ENCODE assay signal across 9 mouse cellular contexts in the genomic region with DNA sequence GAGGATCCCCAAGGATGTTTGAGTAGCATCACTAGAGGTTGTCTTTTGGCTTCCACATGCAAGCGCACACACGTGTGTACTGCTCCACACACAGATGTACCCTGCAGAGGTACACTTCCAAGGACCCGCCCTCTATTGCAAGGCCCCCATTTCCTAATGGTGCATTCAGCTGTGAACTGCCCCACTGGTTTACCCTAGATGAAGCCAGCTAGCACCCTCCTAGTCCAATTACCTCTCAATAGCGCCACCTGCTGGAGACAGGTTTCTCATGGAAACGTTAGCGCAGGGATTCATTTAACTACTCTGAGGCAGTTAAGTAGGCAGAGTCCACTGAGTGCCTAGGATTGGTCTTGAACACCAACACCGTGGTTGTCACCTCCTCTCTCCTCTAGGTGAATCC. TPM values are rescaled to one million over a fixed set of nuclear protein-coding genes. Genes with fewer than 3 reads are reported as not detected.
DNase-seq lines count a peak whose midpoint lies in the region; ATAC-seq and TF ChIP-seq lines count a peak whose summit lies in the region.
"Had no signal": no experiment of that assay in that cellular context is flagged by ENCODE, and none has a peak within 500 bp of the region (broad histone marks: within the 10 kb centered on the region; RNA-seq: fewer than 3 reads in every experiment).

No protein-coding gene starts in this region.

- H3K36me3 ChIP-seq in forebrain, embryonic 10.5 days (replicated peaks): no peaks in the 10 kb centered on the region
- H3K36me3 ChIP-seq: heart, embryonic 15.5 days had no signal

- WGBS in forebrain, embryonic 10.5 days: 26% methylated on average over 7 of the region's 7 CpGs

- DNase-seq in Patski (ENCODE audit: low read depth, low spot score): no peak
- DNase-seq in c-Kit-negative CD71-positive TER-119-positive erythroid progenitor cells, embryonic 14.5 days (ENCODE audit: low read depth, low spot score): peak; percentile 42
- DNase-seq in forebrain, embryonic 10.5 days (ENCODE audit: extremely low spot score, low spot score): peak; percentile 74
- peak; percentile 87 for DNase-seq in layer of hippocampus, adult 9-10 months (ENCODE audit: low spot score)
- DNase-seq in lung, postnatal 36 days: peak; percentile 64
- peak; percentile 67 to 71 for DNase-seq in right cerebral cortex, postnatal 36 days (ENCODE audit: low spot score in 2 of 2)
- no peak for DNase-seq in natural killer cell, adult 2 months (ENCODE audit: low spot score in 2 of 2)

- H3K4me3 ChIP-seq in forebrain, embryonic 10.5 days: no peak overlapping the region
- H3K4me3 ChIP-seq: heart, embryonic 15.5 days had no signal

- H3K4me1 ChIP-seq in forebrain, embryonic 10.5 days: peaks cover 18% of the 10 kb centered on the region
- H3K4me1 ChIP-seq: heart, embryonic 15.5 days had no signal

- no peak for ATAC-seq in Patski
- peak; percentile 64 to 74; a peak in 3 of 4 replicates for ATAC-seq in hematopoietic stem cell, adult 5-6 weeks (replicated peaks in 1 of 2; ENCODE audit: insufficient read depth in 1 of 2, low FRiP score in 2 of 2, low TSS enrichment in 1 of 2, low read depth in 1 of 2, poor library complexity in 2 of 2, severe bottlenecking in 2 of 2)

- CTCF ChIA-PET in Patski (lab: Charles Lee): no interaction called here

- POLR2A ChIA-PET in Patski (lab: Charles Lee): no interaction called here

- H3K9me3 ChIP-seq in forebrain, embryonic 10.5 days: no peaks in the 10 kb centered on the region
- H3K9me3 ChIP-seq: heart, embryonic 15.5 days had no signal

- TF ChIP-seq CTCF in Patski (IDR thresholded peaks at IDR 0.05): peak; percentile 58

- in situ Hi-C loops in Patski (cut with MboI; ENCODE audit: low pct_unique_long_range_greater_than_20kb): no loop called here

- H3K27me3 ChIP-seq in Patski: no peaks in the 10 kb centered on the region
- no peaks in the 10 kb centered on the region for H3K27me3 ChIP-seq in forebrain, embryonic 10.5 days (ENCODE audit: poor library complexity, severe bottlenecking)
- H3K27me3 ChIP-seq: heart, embryonic 15.5 days had no signal

- no peak overlapping the region for H3K27ac ChIP-seq in forebrain, embryonic 10.5 days
- H3K27ac ChIP-seq: heart, embryonic 15.5 days had no signal

RNA-seq across cellular contexts. Expression of a gene that starts 46.5 kb away (rescaled TPM):
- not detected for polyA plus RNA-seq in Patski (2021)
- polyA plus RNA-seq in forebrain, embryonic 10.5 days (2016; fragmentation: Nextera tagmentation; extraction: Ambion mirVana): 0.71 and 0.81 TPM in 2 replicates
- not detected in 2 replicates for total RNA-seq in hematopoietic stem cell, adult 5-6 weeks (2017)

Comparison
In these comparisons a context has a peak if more than half of its experiments do, and no peak if none do; other contexts are left out.
1. DNase-seq: peak in c-Kit-negative CD71-positive TER-119-positive erythroid progenitor cells, embryonic 14.5 days (single experiment), forebrain, embryonic 10.5 days (single experiment), layer of hippocampus, adult 9-10 months (single experiment), lung, postnatal 36 days (single experiment) and right cerebral cortex, postnatal 36 days (2 of 2); none in Patski (single experiment) and natural killer cell, adult 2 months (0 of 2).